Mouse (Mus musculus) liver, postnatal 0 days (tissue): ENCODE results near the gene Cfap97.

Source experiments
- CTCF ChIP-seq: sonication (generic); IDR thresholded peaks from 2 replicates; pipeline ENCODE4 v1.5.1; 2016; ENCODE audit warnings: antibody characterized with exemption, low read depth
- EP300 ChIP-seq: IDR thresholded peaks from 2 replicates; pipeline ENCODE4 v1.6.1; 2016; ENCODE audit warnings: antibody characterized with exemption, low read depth, mild to moderate bottlenecking

- TF ChIP-seq CTCF, result peak; percentile 89
- no peak for TF ChIP-seq EP300
Measured at GRCm38 (mm10) chr8:46241568-46242374, 90.2 kb downstream of the Cfap97 start.
